Mouse (Mus musculus): ENCODE results near the gene Krt36.

Gene Krt36

GRCm38 (mm10) chr11:100105576-100106122 is at the start of gene Krt36:
Gene Krt36 (minus strand): TSS chr11:100105626.
- no peak for DNase-seq (ENCODE audit: low read depth, low spot score)

DNA sequence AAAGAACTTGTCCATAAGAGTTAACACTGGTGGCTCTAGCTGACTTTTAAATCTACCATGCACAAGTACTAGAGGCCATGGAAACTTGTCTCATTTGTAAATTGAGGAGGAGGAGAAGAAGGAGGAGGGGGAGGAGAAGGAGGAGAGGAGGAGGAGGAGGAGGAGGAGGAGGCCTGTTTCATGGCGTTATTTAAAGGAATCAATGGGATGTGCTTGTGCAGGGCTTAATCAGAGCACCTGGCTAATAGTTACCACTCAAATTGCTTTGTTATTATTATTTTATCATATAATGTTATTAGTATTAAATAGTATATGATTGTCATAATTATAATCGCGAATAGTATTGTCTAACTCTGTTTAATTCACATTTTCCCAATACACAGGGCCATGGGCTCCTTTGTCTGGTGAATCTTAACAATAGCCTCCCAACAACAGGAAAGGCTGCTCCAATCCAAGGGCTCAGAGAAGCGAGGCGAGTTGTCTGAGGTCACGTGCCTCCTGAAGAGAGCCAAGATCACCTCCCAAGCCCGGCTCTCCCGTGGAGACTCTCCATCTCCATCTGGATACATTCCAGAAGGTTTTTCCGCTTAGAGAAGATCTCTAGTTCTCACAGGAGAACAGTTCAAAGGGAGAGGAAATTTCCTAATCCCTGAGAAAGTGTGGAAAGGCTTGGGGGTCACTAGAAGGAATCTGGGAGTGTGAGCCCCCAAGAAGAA is 43.3 kb upstream of the Krt36 start, which contains the start of gene Krt19:
Gene Krt19 (minus strand): TSS at position 51 of the 716 bp plus-strand sequence.
- no peak for DNase-seq (ENCODE audit: low read depth, low spot score)

- no peak for DNase-seq (ENCODE audit: low read depth, low spot score)
These were observed 42.3 kb upstream of the Krt36 start for GRCm38 (mm10) chr11:100147566-100148353.

- DNase-seq (ENCODE audit: low read depth, low spot score) = no peak
These were observed 40.6 kb upstream of the Krt36 start for GRCm38 (mm10) chr11:100145858-100146560.

DNA sequence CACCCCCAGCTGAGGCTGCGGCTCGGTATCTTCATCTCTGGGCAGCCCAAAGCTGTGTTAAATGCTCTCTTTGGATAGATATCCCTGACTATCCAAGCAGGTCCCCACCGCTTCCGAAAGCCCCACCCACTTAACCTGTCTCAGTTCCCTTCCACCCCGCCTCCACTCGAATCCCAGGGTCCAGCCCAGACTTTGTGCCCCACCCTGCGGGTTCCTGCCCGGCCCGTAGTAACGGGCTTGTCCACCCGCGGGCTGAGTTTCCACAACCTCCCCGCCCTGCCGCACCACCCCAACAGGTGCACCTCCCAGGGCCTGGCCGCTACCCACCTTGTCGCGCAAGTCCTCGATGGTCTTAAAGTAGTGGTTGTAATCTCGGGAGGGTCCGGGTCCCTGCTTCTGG is 39.7 kb upstream of the Krt36 start:
- DNase-seq (ENCODE audit: low read depth, low spot score) = peak; percentile 34

GRCm38 (mm10) chr11:100140966-100141365 is 35.5 kb upstream of the Krt36 start:
- no peak for DNase-seq (ENCODE audit: low read depth, low spot score)

- DNase-seq (ENCODE audit: low read depth, low spot score) = no peak
These were observed 34.0 kb upstream of the Krt36 start for GRCm38 (mm10) chr11:100139391-100139790.

DNA sequence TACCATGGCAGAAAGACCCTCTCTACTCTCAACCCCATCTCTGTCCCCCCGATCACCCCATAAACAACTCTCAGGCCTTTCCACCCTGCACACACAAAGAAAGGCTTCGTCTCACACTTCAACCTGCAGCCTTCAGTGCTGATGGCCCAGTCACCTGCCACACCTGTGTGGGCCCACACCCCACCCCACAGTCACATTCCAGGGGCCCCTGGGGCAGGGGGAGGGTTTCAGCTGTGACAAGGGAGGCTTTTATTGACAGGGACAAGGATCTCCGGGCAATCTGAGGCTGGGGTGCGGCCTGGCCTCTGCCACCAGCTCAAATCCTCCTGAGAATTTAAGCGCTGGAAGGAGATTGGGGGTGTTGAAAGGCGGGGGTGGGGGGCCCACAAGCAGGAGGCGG is 33.4 kb upstream of the Krt36 start:
- DNase-seq (ENCODE audit: low read depth, low spot score) = no peak

DNA sequence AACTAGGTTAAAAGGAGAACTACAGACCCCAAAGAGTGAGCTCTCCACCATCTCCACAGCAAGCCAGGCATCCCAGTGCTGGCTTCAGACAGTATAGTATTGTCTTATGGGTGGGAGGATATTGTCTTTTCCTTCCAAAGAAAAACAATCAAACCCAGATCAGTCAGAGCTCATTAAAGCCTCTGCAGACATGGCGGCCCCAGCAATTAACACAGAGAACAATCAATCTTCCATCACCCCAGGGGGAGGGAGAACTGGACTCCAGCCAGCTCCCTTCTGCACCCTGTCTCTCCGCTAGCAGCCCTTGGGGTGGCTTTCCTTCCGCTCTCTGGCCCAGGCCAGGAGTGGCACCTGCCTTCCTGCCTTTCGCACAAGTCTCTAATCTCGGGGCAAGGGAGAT is 32.3 kb upstream of the Krt36 start:
- DNase-seq (ENCODE audit: low read depth, low spot score) = no peak

GRCm38 (mm10) chr11:100136559-100136958 is 31.1 kb upstream of the Krt36 start:
- no peak for DNase-seq (ENCODE audit: low read depth, low spot score)

- no peak for DNase-seq (ENCODE audit: low read depth, low spot score)
These were observed 30.3 kb upstream of the Krt36 start, which contains the start of gene Krt15 for GRCm38 (mm10) chr11:100135731-100136130. Gene Krt15 (minus strand): TSS chr11:100135928.

- no peak for DNase-seq (ENCODE audit: low read depth, low spot score)
These were observed 19.5 kb upstream of the Krt36 start for GRCm38 (mm10) chr11:100124901-100125300.

DNA sequence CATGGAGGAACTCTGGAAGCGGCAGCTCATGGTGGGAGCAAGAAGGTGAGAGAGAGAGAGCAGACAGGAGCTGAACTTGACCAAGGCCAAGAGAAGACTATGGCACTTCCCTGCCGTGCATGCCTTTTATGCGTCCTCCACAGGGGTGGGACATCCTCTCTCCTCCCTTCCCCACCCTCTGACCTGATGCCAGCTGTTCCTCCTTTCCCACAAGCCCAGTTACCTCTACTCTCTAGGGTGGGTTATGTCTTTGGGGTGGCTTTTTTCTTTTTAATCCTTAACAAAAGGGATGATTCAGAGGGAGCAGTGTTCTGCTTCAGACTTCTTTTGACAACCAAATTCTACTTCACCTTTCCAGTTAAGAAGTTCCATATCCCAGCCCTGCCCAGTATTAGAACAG is 16.0 kb upstream of the Krt36 start, which contains the start of gene Krt13:
Gene Krt13 (minus strand): TSS at position 101 of the 400 bp plus-strand sequence.
- no peak for DNase-seq (ENCODE audit: low read depth, low spot score)

DNA sequence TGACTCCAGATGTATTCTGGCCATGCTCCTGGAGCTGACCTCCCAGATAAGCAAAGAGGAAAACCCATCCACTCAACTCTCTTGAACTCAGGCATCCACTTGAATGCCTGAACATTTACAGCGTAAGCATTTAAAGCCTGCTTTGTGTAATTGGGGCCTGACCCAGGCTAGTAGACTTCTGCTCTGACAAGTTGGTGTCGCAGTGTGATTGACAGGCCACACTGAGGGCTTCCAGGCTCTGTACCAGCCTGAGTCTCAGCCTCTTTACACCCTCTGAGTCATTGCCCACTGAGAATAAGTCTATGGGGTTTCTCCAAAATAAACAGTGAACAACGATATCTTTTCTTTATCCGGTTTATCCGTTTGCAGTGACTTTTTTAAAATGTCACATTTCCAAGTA is 14.9 kb upstream of the Krt36 start:
- no peak for DNase-seq (ENCODE audit: low read depth, low spot score)

GRCm38 (mm10) chr11:100113742-100114029 is 8.3 kb upstream of the Krt36 start:
- DNase-seq (ENCODE audit: low read depth, low spot score) = no peak

DNA sequence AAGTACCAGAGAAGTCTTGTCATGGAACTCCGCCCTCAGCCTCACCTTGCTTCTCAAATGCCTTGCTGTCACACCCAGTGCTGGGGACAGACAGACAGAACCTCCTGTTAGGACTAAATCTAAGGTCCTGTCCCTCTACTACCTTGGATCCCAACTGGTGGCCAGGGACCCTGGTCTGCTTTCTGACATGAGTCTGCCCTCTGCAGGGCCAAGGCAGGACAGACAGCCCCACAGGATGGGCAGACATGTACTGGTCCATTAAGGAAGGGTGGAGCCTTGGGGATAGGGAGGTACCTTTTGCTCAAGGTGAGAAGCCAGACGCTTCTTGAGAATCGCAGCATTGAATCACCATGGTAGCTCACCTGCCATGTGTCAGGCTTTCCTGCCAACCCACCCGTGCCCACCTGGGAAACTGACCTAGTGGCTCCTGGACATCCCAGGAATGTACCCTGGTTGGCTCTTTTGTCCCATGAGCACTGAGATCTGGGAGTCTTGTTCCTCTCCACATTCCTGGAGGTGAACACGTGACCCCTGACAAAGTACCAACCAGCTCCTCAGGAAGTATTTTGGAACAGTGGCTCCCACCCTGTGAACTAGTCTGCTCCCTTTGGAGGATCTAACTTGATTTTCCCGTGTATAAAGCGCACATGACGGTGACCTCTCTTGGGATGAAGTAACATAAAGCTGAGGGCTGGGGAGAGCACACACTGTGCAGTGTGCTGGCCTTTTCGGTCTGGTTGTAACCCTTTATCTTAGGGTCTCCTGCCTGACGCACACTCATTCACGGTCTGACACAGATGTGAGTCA is 7.7 kb upstream of the Krt36 start:
- DNase-seq (ENCODE audit: low read depth, low spot score) = no peak

GRCm38 (mm10) chr11:100102693-100103429 is 2.6 kb downstream of the Krt36 start:
- DNase-seq (ENCODE audit: low read depth, low spot score) = no peak

DNA sequence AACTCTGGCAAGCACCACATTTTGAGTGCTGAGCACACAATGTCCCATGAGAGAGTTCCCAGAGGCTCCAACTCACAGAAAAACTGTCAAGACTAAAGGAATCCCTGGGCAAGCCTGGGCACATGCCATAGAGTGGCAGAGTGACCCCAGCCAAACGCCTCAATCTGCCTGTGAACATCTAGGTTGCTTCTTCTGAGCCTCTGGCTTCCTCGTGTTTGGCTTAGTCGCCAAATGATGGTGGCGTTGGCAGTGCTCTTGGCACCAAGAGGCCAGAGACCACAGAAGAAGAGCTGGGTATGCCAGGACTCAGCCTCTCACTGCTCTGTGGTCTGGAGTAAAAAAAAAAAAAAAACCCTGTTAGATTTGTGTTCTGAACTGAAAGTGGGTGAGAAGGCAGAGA is 5.0 kb downstream of the Krt36 start:
- DNase-seq (ENCODE audit: low read depth, low spot score) = no peak

DNA sequence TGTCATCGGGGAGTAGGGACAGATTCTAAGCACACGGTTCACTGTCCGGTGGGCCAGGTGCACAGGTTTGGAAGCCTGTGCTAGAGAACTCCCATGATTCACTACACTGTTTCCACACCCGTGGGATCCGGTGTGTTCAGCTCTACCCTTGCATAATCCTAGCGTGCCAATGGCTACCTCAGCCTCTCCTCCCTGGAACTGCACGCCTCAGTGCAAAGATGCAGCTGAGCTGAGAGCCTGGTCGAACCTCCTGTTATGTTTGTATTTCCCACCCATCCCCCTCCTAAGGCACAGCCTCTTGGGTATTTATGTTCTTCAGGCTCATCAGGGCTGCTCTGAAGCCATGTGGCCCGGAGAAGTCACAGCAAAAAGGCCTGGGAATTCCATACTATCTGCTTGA is 7.6 kb downstream of the Krt36 start:
- no peak for DNase-seq (ENCODE audit: low read depth, low spot score)

- no peak for DNase-seq (ENCODE audit: low read depth, low spot score)
These were observed 9.3 kb downstream of the Krt36 start, which contains the start of gene Krt35 for GRCm38 (mm10) chr11:100096141-100096540. Gene Krt35 (minus strand): TSS chr11:100096241.

Data from WW6 (cell line).